Mouse (Mus musculus) activated CD4-positive, CD25-positive, alpha-beta regulatory T cell, adult 4 months (primary cell): ENCODE measurements around the gene Lypd1. TPM values are rescaled to one million over a fixed set of nuclear protein-coding genes. Genes with fewer than 3 reads are reported as not detected.

Source experiments
- ATAC-seq: one replicate; pipeline ENCODE4 v1.8.0; 2017
- polyA plus RNA-seq, 2 experiments: library from polyadenylated mRNA; unstranded; fragments of 100-300 nt; shearing (Covaris generic); gene quantifications; one replicate each; pipeline ENCODE4 v1.2.1; 2017

Lypd1 gene
- under 1 TPM in 1 of 2 experiments, not detected in 1; 0.05 TPM for polyA plus RNA-seq

- ATAC-seq, result no peak
These were observed at the start of gene Lypd1 for GRCm38 (mm10) chr1:125912601-125913600. Lypd1 (minus strand) TSS chr1:125913101.

- no peak for ATAC-seq
These were observed 38.1 kb upstream of the Lypd1 start for GRCm38 (mm10) chr1:125951026-125951425.

- ATAC-seq, result no peak
These were observed 36.2 kb upstream of the Lypd1 start for GRCm38 (mm10) chr1:125949076-125949475.

GRCm38 (mm10) chr1:125945136-125945535, 32.2 kb upstream of the Lypd1 start:
- no peak for ATAC-seq

GRCm38 (mm10) chr1:125943305-125943704, 30.4 kb upstream of the Lypd1 start:
- no peak for ATAC-seq

- ATAC-seq, result no peak
These were observed 12.6 kb upstream of the Lypd1 start for GRCm38 (mm10) chr1:125925486-125925885.

GRCm38 (mm10) chr1:125923062-125923461, 10.2 kb upstream of the Lypd1 start:
- ATAC-seq, result no peak

- no peak for ATAC-seq
These were observed 7.8 kb upstream of the Lypd1 start for GRCm38 (mm10) chr1:125920696-125921095.

GRCm38 (mm10) chr1:125911901-125912445, 928 bp downstream of the Lypd1 start:
- no peak for ATAC-seq

- ATAC-seq, result no peak
These were observed 1.5 kb downstream of the Lypd1 start for GRCm38 (mm10) chr1:125911337-125911900.

- ATAC-seq, result no peak
These were observed 2.0 kb downstream of the Lypd1 start for GRCm38 (mm10) chr1:125910871-125911265.

GRCm38 (mm10) chr1:125910211-125910870, 2.6 kb downstream of the Lypd1 start:
- no peak for ATAC-seq

GRCm38 (mm10) chr1:125893158-125893557, 19.7 kb downstream of the Lypd1 start:
- no peak for ATAC-seq

- no peak for ATAC-seq
These were observed 42.8 kb downstream of the Lypd1 start for GRCm38 (mm10) chr1:125870056-125870455.

- ATAC-seq, result no peak
These were observed 54.3 kb downstream of the Lypd1 start for GRCm38 (mm10) chr1:125858631-125859030.

- no peak for ATAC-seq
These were observed 58.3 kb downstream of the Lypd1 start for GRCm38 (mm10) chr1:125854646-125855045.

- no peak for ATAC-seq
These were observed 73.0 kb downstream of the Lypd1 start for GRCm38 (mm10) chr1:125839746-125840392.

- ATAC-seq, result no peak
These were observed 75.4 kb downstream of the Lypd1 start for GRCm38 (mm10) chr1:125837507-125837906.

- ATAC-seq, result no peak
These were observed 89.3 kb downstream of the Lypd1 start for GRCm38 (mm10) chr1:125823611-125824010.

- no peak for ATAC-seq
These were observed 91.8 kb downstream of the Lypd1 start for GRCm38 (mm10) chr1:125821101-125821500.
